11 mouse cellular contexts compared by ENCODE assay signal in the genomic region with DNA sequence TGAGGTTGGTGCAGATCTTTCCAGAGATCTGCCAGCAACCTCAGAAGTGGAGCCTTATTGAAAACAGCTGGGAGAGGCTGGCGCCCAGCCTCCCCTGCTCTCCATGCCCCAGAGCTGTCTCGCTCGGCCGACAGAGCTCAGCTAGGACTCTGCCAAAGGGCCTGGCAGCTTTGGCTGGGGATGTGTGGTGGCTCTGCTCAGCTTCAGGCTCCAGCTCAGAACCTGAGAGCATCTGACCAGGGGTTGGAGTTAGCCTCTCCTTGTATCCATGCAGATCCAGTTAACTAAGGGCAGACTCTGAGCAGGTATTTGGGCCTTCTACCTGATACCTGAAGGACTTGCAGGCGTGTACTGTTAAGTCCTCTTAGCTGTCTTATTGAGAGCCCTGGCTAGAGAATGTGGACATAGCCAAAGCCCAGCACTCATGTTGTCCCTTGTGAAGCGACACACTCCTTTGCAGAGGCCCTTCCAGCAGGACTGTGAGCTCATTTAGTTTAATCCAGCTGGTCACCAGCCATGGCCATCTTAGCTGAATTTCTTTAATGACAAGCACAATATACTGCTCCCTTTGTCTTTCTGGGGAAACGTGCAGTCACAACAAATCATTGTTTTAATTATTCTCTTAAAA.
DNase-seq lines count a peak whose midpoint lies in the region; ATAC-seq and TF ChIP-seq lines count a peak whose summit lies in the region.
"Had no signal": no experiment of that assay in that cellular context is flagged by ENCODE, and none has a peak within 500 bp of the region (broad histone marks: within the 10 kb centered on the region; RNA-seq: fewer than 3 reads in every experiment).

No protein-coding gene starts in this region.

- no peak overlapping the region for H3K4me3 ChIP-seq in embryonic facial prominence, embryonic 15.5 days (replicated peaks)
- H3K4me3 ChIP-seq in limb, embryonic 13.5 days, result no peak overlapping the region
- no peak overlapping the region for H3K4me3 ChIP-seq in thymus, adult 2 months (ENCODE audit: control insufficient read depth, insufficient read depth, low read length)
- H3K4me3 ChIP-seq: hindbrain, embryonic 15.5 days; myocyte had no signal

- H3K36me3 ChIP-seq in embryonic facial prominence, embryonic 15.5 days, result no peaks in the 10 kb centered on the region
- no peaks in the 10 kb centered on the region for H3K36me3 ChIP-seq in limb, embryonic 13.5 days
- H3K36me3 ChIP-seq in thymus, adult 2 months (ENCODE audit: control insufficient read depth, insufficient read depth, low read length), result no peaks in the 10 kb centered on the region
- H3K36me3 ChIP-seq: hindbrain, embryonic 15.5 days had no signal

- 38% methylated on average over 7 of the region's 7 CpGs for WGBS in embryonic facial prominence, embryonic 15.5 days
- 45% methylated on average over 7 of the region's 7 CpGs for WGBS in limb, embryonic 13.5 days
- 92% methylated on average over 7 of the region's 7 CpGs for WGBS in thymus, adult 2 months

- no peak overlapping the region for H3K4me2 ChIP-seq in embryonic facial prominence, embryonic 15.5 days (replicated peaks)
- H3K4me2 ChIP-seq in limb, embryonic 13.5 days (replicated peaks), result no peak overlapping the region
- H3K4me2 ChIP-seq: hindbrain, embryonic 15.5 days had no signal

- TF ChIP-seq POLR2A in thymus, adult 2 months (IDR thresholded peaks at IDR 0.05; ENCODE audit: control insufficient read depth, extremely low read depth, insufficient read depth, low read length, poor library complexity), result no peak

- no peak overlapping the region for H3K9ac ChIP-seq in embryonic facial prominence, embryonic 15.5 days
- no peak overlapping the region for H3K9ac ChIP-seq in limb, embryonic 13.5 days
- H3K9ac ChIP-seq: hindbrain, embryonic 15.5 days had no signal

- no peak for TF ChIP-seq CTCF in thymus, adult 2 months (IDR thresholded peaks at IDR 0.05; ENCODE audit: borderline replicate concordance, control insufficient read depth, extremely low read depth, insufficient read depth, low read length, poor library complexity)

- DNase-seq in left cerebral cortex, postnatal 4 days, result peak; percentile 26
- no peak for DNase-seq in left cerebral cortex, postnatal 36 days (ENCODE audit: low spot score in 2 of 2)
- DNase-seq in skeletal muscle tissue, adult 2 months (ENCODE audit: low read depth, low spot score), result peak; percentile 54
- no peak for DNase-seq in urinary bladder, postnatal 10 days (ENCODE audit: low spot score)
- DNase-seq in thymus, adult 2 months, result no peak

- peaks cover 24% of the 10 kb centered on the region for H3K4me1 ChIP-seq in embryonic facial prominence, embryonic 15.5 days
- H3K4me1 ChIP-seq in limb, embryonic 13.5 days, result peaks cover 17% of the 10 kb centered on the region
- no peaks in the 10 kb centered on the region for H3K4me1 ChIP-seq in thymus, adult 2 months (replicated peaks; ENCODE audit: control insufficient read depth, insufficient read depth, low read length)
- H3K4me1 ChIP-seq: hindbrain, embryonic 15.5 days had no signal

- intact Hi-C loops in left cerebral cortex, postnatal 4 days (cut with DNase I), result no loop called here
- intact Hi-C loops in left cerebral cortex, postnatal 36 days (cut with DNase I), result no loop called here

- peak overlapping the region; percentile 87 for H3K27ac ChIP-seq in embryonic facial prominence, embryonic 15.5 days (replicated peaks)
- peak overlapping the region; percentile 48; the same call in 1 of the 2 replicates for H3K27ac ChIP-seq in limb, embryonic 13.5 days
- no peak overlapping the region for H3K27ac ChIP-seq in thymus, adult 2 months (ENCODE audit: control insufficient read depth, insufficient read depth, low read length)
- H3K27ac ChIP-seq: hindbrain, embryonic 15.5 days; kidney, postnatal 0 days had no signal

- 0 out of 2 replicates have a peak, but pooled peaks cover 3% of the 10 kb centered on the region for H3K9me3 ChIP-seq in embryonic facial prominence, embryonic 15.5 days (replicated peaks)
- no peaks in the 10 kb centered on the region; the same call in 1 of the 2 replicates for H3K9me3 ChIP-seq in limb, embryonic 13.5 days
- H3K9me3 ChIP-seq: hindbrain, embryonic 15.5 days had no signal

- peak; percentile 91 for ATAC-seq in embryonic facial prominence, embryonic 15.5 days (ENCODE audit: insufficient number of reproducible peaks, low FRiP score, low TSS enrichment, low read depth)
- peak; percentile 75 for ATAC-seq in limb, embryonic 13.5 days (ENCODE audit: low FRiP score, low read depth)
- ATAC-seq: forebrain, embryonic 16.5 days had no signal

- H3K27me3 ChIP-seq in embryonic facial prominence, embryonic 15.5 days, result no peaks in the 10 kb centered on the region
- peaks cover 11% of the 10 kb centered on the region; the same call in 1 of the 2 replicates for H3K27me3 ChIP-seq in limb, embryonic 13.5 days
- H3K27me3 ChIP-seq in thymus, adult 2 months (ENCODE audit: control insufficient read depth, insufficient read depth, low read length), result no peaks in the 10 kb centered on the region
- H3K27me3 ChIP-seq: hindbrain, embryonic 15.5 days had no signal

Comparison
In these comparisons a context has a peak if more than half of its experiments do, and no peak if none do; other contexts are left out.
1. DNase-seq: peak in left cerebral cortex, postnatal 4 days (single experiment) and skeletal muscle tissue, adult 2 months (single experiment); none in left cerebral cortex, postnatal 36 days (0 of 2), urinary bladder, postnatal 10 days (single experiment) and thymus, adult 2 months (single experiment).